Mouse (Mus musculus) adrenal gland, adult 10 weeks (tissue): ENCODE results near the gene Ndufa1. TPM values are rescaled to one million over a fixed set of nuclear protein-coding genes. Genes with fewer than 3 reads are reported as not detected.

Experiments
- polyA plus RNA-seq: library from polyadenylated mRNA; stranded (reverse); fragments of 350-450 nt; fragmentation: Illumina TruSeq; extraction: RNeasy Lipid Tissue Mini Kit (QIAGEN cat#74804); gene quantifications from one replicate; pipeline ENCODE4 v1.2.3, GENCODE M21; 2014; ENCODE audit warnings: low read depth, low replicate concordance

Gene Ndufa1
- 249 TPM for polyA plus RNA-seq

GRCm38 (mm10) chrX:37191105-37191743 lies at the start of gene Ndufa1, which contains the start of gene Rnf113a1:
Gene Ndufa1, minus strand, starts transcription at chrX:37191163.
Gene Rnf113a1, plus strand, starts transcription at chrX:37191245.

GRCm38 (mm10) chrX:37222158-37222557 lies 31.2 kb upstream of the Ndufa1 start, which contains the start of gene Rhox1:
Gene Rhox1, minus strand, starts transcription at chrX:37222258.

GRCm38 (mm10) chrX:37210941-37211340 lies 20.0 kb upstream of the Ndufa1 start, which contains the start of gene Gm9:
Gene Gm9, minus strand, starts transcription at chrX:37211041.

DNA sequence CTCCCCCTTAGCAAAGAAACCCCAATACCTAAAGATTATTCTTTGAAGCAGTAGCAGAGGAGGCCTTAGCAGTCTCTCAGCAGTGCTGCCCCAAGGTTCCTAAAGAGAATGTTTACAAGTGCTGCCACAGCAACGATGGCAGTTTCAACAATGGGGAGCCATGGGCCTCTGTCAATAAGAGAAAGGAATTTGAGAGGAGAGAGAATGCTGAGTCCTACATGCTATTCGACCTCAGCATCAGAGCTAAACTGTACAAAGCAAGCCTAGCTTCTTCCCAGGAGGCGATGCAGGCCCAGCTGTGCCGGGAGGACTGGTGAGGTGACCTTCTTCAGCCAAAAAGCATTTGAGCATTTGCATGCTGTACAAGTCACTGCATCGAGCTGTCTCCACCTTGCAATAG lies 22.2 kb downstream of the Ndufa1 start, which contains the start of gene Akap14:
Gene Akap14 (minus strand): TSS at position 101 of the 400 bp plus-strand sequence.

Other genes starting within 250 kb of the Ndufa1 start
- gene Sept6, start 199.4 kb downstream of the Ndufa1 start, polyA plus RNA-seq, result 24.4 TPM
- not detected for gene Sowahd, start 142.3 kb downstream of the Ndufa1 start, polyA plus RNA-seq
- 763 TPM for gene Rpl39, start 105.8 kb downstream of the Ndufa1 start, polyA plus RNA-seq
- 76.1 TPM for gene Upf3b, start 80.8 kb downstream of the Ndufa1 start, polyA plus RNA-seq
- 115 TPM for gene Nkap, start 64.4 kb downstream of the Ndufa1 start, polyA plus RNA-seq
- gene Akap14, start 22.3 kb downstream of the Ndufa1 start, polyA plus RNA-seq, result not detected
- gene Rnf113a1, start 82 bp upstream of the Ndufa1 start, polyA plus RNA-seq, result 0.52 TPM
- gene Gm9, start 19.9 kb upstream of the Ndufa1 start, polyA plus RNA-seq, result not detected
- gene Rhox1, start 31.1 kb upstream of the Ndufa1 start, polyA plus RNA-seq, result not detected
- gene Rhox2a, start 53.8 kb upstream of the Ndufa1 start, polyA plus RNA-seq, result not detected
- gene Rhox3a, start 58.8 kb upstream of the Ndufa1 start, polyA plus RNA-seq, result not detected
- not detected for gene Rhox4a, start 74.2 kb upstream of the Ndufa1 start, polyA plus RNA-seq
- gene Rhox3a2, start 188.9 kb upstream of the Ndufa1 start, polyA plus RNA-seq, result not detected
- not detected for gene Rhox4a2, start 199.7 kb upstream of the Ndufa1 start, polyA plus RNA-seq
- not detected for gene Rhox2b, start 220.9 kb upstream of the Ndufa1 start, polyA plus RNA-seq
- gene Rhox4b, start 241.3 kb upstream of the Ndufa1 start, polyA plus RNA-seq, result not detected